Mouse (Mus musculus) adrenal gland, adult 2 months (tissue): ENCODE data around the gene Cyp1a2. TPM values are rescaled to one million over a fixed set of nuclear protein-coding genes. Genes with fewer than 3 reads are reported as not detected.

Experiments
- polyA plus RNA-seq: library from polyadenylated mRNA; depleted of rRNA; stranded (reverse); fragments of >200 nt; gene quantifications from 2 replicates; pipeline ENCODE4 v1.2.3, GENCODE M21; 2012; rRNA removed
- total RNA-seq, 2 experiments: library from RNA; stranded (reverse); gene quantifications; 2 replicates each; pipeline ENCODE4 v1.2.3; 2021

Cyp1a2 gene
- total and polyA plus RNA-seq, 3 experiments = 0.24 to 1.6 TPM; not detected in 1

Other genes with a start within 250 kb of the Cyp1a2 start
- 10 to 100 TPM; 21.7 to 21.9 TPM for gene Ppcdc, start 243.6 kb downstream of the Cyp1a2 start, total RNA-seq
- gene Ppcdc, start 243.6 kb downstream of the Cyp1a2 start, polyA plus RNA-seq = 38.0 and 43.9 TPM in 2 replicates
- gene Scamp5, start 215.6 kb downstream of the Cyp1a2 start, total RNA-seq = 10 to 100 TPM in 1 of 2 experiments, 1 to 10 TPM in 1; 8.4 to 18.1 TPM
- gene Scamp5, start 215.6 kb downstream of the Cyp1a2 start, polyA plus RNA-seq = 21.0 and 21.7 TPM in 2 replicates
- gene Rpp25, start 179.7 kb downstream of the Cyp1a2 start, total RNA-seq = 1 to 10 TPM; 1.6 to 5.8 TPM
- gene Rpp25, start 179.7 kb downstream of the Cyp1a2 start, polyA plus RNA-seq = 6.1 and 6.3 TPM in 2 replicates
- gene Cox5a, start 162.4 kb downstream of the Cyp1a2 start, total RNA-seq = 100 to 1,000 TPM; 430 to 653 TPM
- 880 and 1,121 TPM in 2 replicates for gene Cox5a, start 162.4 kb downstream of the Cyp1a2 start, polyA plus RNA-seq
- gene Fam219b, start 146.2 kb downstream of the Cyp1a2 start, total RNA-seq = 10 to 100 TPM; 19.3 to 33.8 TPM
- gene Fam219b, start 146.2 kb downstream of the Cyp1a2 start, polyA plus RNA-seq = 45.8 and 61.8 TPM in 2 replicates
- 10 to 100 TPM; 35.6 to 41.8 TPM for gene Mpi, start 130.9 kb downstream of the Cyp1a2 start, total RNA-seq
- 23.1 and 29.0 TPM in 2 replicates for gene Mpi, start 130.9 kb downstream of the Cyp1a2 start, polyA plus RNA-seq
- gene Scamp2, start 122.8 kb downstream of the Cyp1a2 start, total RNA-seq = 10 to 100 TPM; 65.7 to 72.3 TPM
- gene Scamp2, start 122.8 kb downstream of the Cyp1a2 start, polyA plus RNA-seq = 81.1 and 94.0 TPM in 2 replicates
- gene Ulk3, start 94.3 kb downstream of the Cyp1a2 start, total RNA-seq = 10 to 100 TPM; 11.0 to 14.7 TPM
- gene Ulk3, start 94.3 kb downstream of the Cyp1a2 start, polyA plus RNA-seq = 20.7 and 23.0 TPM in 2 replicates
- gene Cplx3, start 77.4 kb downstream of the Cyp1a2 start, total RNA-seq = not detected
- not detected in 2 replicates for gene Cplx3, start 77.4 kb downstream of the Cyp1a2 start, polyA plus RNA-seq
- gene Lman1l, start 62.9 kb downstream of the Cyp1a2 start, total RNA-seq = not detected
- gene Lman1l, start 62.9 kb downstream of the Cyp1a2 start, polyA plus RNA-seq = not detected in 2 replicates
- 10 to 100 TPM; 61.1 to 95.5 TPM for gene Csk, start 30.1 kb downstream of the Cyp1a2 start, total RNA-seq
- 75.0 and 80.2 TPM in 2 replicates for gene Csk, start 30.1 kb downstream of the Cyp1a2 start, polyA plus RNA-seq
- under 1 TPM; 0.28 to 0.61 TPM for gene Cyp1a1, start 4.2 kb upstream of the Cyp1a2 start, total RNA-seq
- 0.07 and 0.18 TPM in 2 replicates for gene Cyp1a1, start 4.2 kb upstream of the Cyp1a2 start, polyA plus RNA-seq
- 1 to 10 TPM; 7.6 to 7.8 TPM for gene Edc3, start 24.8 kb upstream of the Cyp1a2 start, total RNA-seq
- 5.3 and 5.5 TPM in 2 replicates for gene Edc3, start 24.8 kb upstream of the Cyp1a2 start, polyA plus RNA-seq
- gene Clk3, start 82.2 kb upstream of the Cyp1a2 start, total RNA-seq = 10 to 100 TPM; 52.2 to 87.8 TPM
- 45.7 and 60.6 TPM in 2 replicates for gene Clk3, start 82.2 kb upstream of the Cyp1a2 start, polyA plus RNA-seq
- 1 to 10 TPM; 3.4 to 5.5 TPM for gene Arid3b, start 153.1 kb upstream of the Cyp1a2 start, total RNA-seq
- gene Arid3b, start 153.1 kb upstream of the Cyp1a2 start, polyA plus RNA-seq = 6.9 and 8.8 TPM in 2 replicates
- gene Ubl7, start 227.3 kb upstream of the Cyp1a2 start, total RNA-seq = 10 to 100 TPM; 73.9 to 81.5 TPM
- gene Ubl7, start 227.3 kb upstream of the Cyp1a2 start, polyA plus RNA-seq = 273 and 305 TPM in 2 replicates